Mouse (Mus musculus): ENCODE measurements around the gene Sdhb.

DNA sequence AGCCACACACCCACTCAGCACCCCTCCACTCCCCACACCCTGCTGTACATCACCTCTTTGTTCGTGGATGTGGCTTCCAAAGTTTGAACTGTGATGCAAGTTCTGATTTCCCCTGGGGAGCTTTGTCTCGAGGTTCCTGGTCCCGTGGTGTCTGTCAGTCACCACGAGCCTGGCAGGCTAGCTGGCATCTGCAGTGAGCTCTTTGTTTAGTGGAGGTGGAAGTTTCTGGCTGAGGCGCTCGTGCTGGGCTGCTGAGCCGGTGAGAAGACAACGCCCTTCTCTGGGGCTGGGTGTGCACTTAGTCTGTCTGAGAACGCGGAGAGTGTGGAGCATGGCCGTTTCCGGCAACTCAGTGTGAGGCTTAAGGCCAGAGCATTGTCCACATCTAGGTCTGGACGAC lies 10.7 kb downstream of the Sdhb start:
- TF ChIP-seq CTCF (conservative IDR thresholded peaks at IDR 0.05; ENCODE audit: insufficient read depth, insufficient read length, low read depth, low read length): no peak
- TF ChIP-seq POLR2A (IDR thresholded peaks at IDR 0.05; ENCODE audit: low read depth, low read length): no peak
